Mouse (Mus musculus) heart, postnatal 0 days (tissue): ENCODE measurements at regions not wholly inside any gene's neighbourhood (a gene's known extent, or its start where the extent isn't known, plus 50 kb on each side); places are given as distances from the start of the nearest gene placed in this dataset.

Experiments
- ATAC-seq: fragments of 200-750 bp; cut with Nextera tagmentation; 2 replicates; pipeline ENCODE4 v1.8.0; 2017; ENCODE audit warnings: low read depth, moderate number of reproducible peaks, moderate library complexity; ENCODE audit not compliant: insufficient read depth
- DNase-seq: peaks from one replicate; pipeline ENCODE4 v3.0.0-alpha.2; 2016; ENCODE audit warnings: low spot score
- H3K27ac ChIP-seq: fragments of 300-500 bp; sonication (generic); 2 replicates; pipeline ENCODE4 v1.5.1; 2014; ENCODE audit warnings: low read depth, mild to moderate bottlenecking
- H3K27me3 ChIP-seq: fragments of 300-500 bp; sonication (generic); 2 replicates; pipeline ENCODE4 v1.6.1; 2014; ENCODE audit warnings: low read length, mixed read lengths; ENCODE audit not compliant: control insufficient read depth, insufficient read depth
- H3K36me3 ChIP-seq: fragments of 300-500 bp; sonication (generic); replicated peaks from 2 replicates; pipeline ENCODE4 v1.6.1; 2014; ENCODE audit warnings: low read length, mixed read lengths; ENCODE audit not compliant: control insufficient read depth, insufficient read depth
- H3K4me1 ChIP-seq: fragments of 300-500 bp; sonication (generic); 2 replicates; pipeline ENCODE4 v1.6.1; 2014; ENCODE audit warnings: antibody characterized with exemption; ENCODE audit not compliant: control insufficient read depth, insufficient read depth
- H3K4me2 ChIP-seq: fragments of 300-500 bp; sonication (generic); 2 replicates; pipeline ENCODE4 v1.6.1; 2014; ENCODE audit warnings: low read depth, mild to moderate bottlenecking, low read length, moderate library complexity
- H3K4me3 ChIP-seq: fragments of 300-500 bp; sonication (generic); 2 replicates; pipeline ENCODE4 v1.5.1; 2014; ENCODE audit warnings: low read depth, low read length
- H3K9ac ChIP-seq: fragments of 300-500 bp; sonication (generic); replicated peaks from 2 replicates; pipeline ENCODE4 v1.6.1; 2014; ENCODE audit warnings: low read depth, low read length, mixed read lengths
- H3K9me3 ChIP-seq: fragments of 300-500 bp; sonication (generic); replicated peaks from 2 replicates; pipeline ENCODE4 v1.6.1; 2016; ENCODE audit warnings: low read length; ENCODE audit not compliant: control insufficient read depth
- CTCF ChIP-seq: IDR thresholded peaks from 2 replicates; pipeline ENCODE4 v1.5.1; 2016; ENCODE audit warnings: antibody characterized with exemption, control low read depth, low read depth
- EP300 ChIP-seq: IDR thresholded peaks from 2 replicates; pipeline ENCODE4 v1.6.1; 2016; ENCODE audit warnings: antibody characterized with exemption, low read depth
- WGBS: fragments of 180-500 bp; shearing (Covaris S2); extraction: QIAGEN DNeasy Blood & Tissue Kit; methylation state at CpG from one replicate; pipeline ENCODE4 v1.1.7; 2014; 5-methylcytosine and 5-hydroxymethylcytosine counted together

- DNase-seq, result no peak
- no peaks in the 10 kb centered on the region for H3K9me3 ChIP-seq
- ATAC-seq, result no peak
- peaks cover 6% of the 10 kb centered on the region for H3K4me1 ChIP-seq
- H3K27me3 ChIP-seq, result 0 out of 2 replicates have a peak, but pooled peaks cover 3% of the 10 kb centered on the region
- no peak overlapping the region for H3K4me3 ChIP-seq
- H3K4me2 ChIP-seq, result no peak overlapping the region
- no peak overlapping the region for H3K9ac ChIP-seq
- 76% methylated on average over 5 of the region's 5 CpGs for WGBS
- no peak for TF ChIP-seq CTCF
- TF ChIP-seq EP300, result no peak
- H3K27ac ChIP-seq, result no peak overlapping the region
- no peaks in the 10 kb centered on the region for H3K36me3 ChIP-seq
Measured at GRCm38 (mm10) chr7:111215586-111215985, 132.8 kb upstream of the Eif4g2 start.

- Histone ChIP-seq H3K27ac (no peak overlapping the region), H3K9ac (no peak overlapping the region), H3K9me3 (no peaks in the 10 kb centered on the region), H3K27me3 (0 out of 2 replicates have a peak, but pooled peaks cover 3% of the 10 kb centered on the region), H3K4me2 (no peak overlapping the region), H3K4me1 (peaks cover 6% of the 10 kb centered on the region), H3K4me3 (no peak overlapping the region), H3K36me3 (no peaks in the 10 kb centered on the region)
- DNase-seq, result no peak
- TF ChIP-seq EP300 (no peak), CTCF (no peak)
- WGBS, result 92% methylated on average over 6 of the region's 6 CpGs
- no peak for ATAC-seq
Measured at GRCm38 (mm10) chr7:111214226-111214906, 131.5 kb upstream of the Eif4g2 start.

- H3K4me3 ChIP-seq, result no peak overlapping the region
- TF ChIP-seq EP300, result no peak
- TF ChIP-seq CTCF, result no peak
- H3K27ac ChIP-seq, result no peak overlapping the region
- no peaks in the 10 kb centered on the region for H3K9me3 ChIP-seq
- WGBS, result 57% methylated on average over 5 of the region's 5 CpGs
- ATAC-seq (no peak), DNase-seq (no peak)
- H3K9ac ChIP-seq, result no peak overlapping the region
- no peak overlapping the region for H3K4me2 ChIP-seq
- no peaks in the 10 kb centered on the region for H3K36me3 ChIP-seq
- H3K27me3 ChIP-seq, result 0 out of 2 replicates have a peak, but pooled peaks cover 3% of the 10 kb centered on the region
- peaks cover 6% of the 10 kb centered on the region for H3K4me1 ChIP-seq
Measured at GRCm38 (mm10) chr7:111212188-111212587, 129.4 kb upstream of the Eif4g2 start.

- no peak for ATAC-seq
- Histone ChIP-seq H3K36me3 (no peaks in the 10 kb centered on the region), H3K4me2 (no peak overlapping the region), H3K9me3 (no peaks in the 10 kb centered on the region), H3K4me3 (no peak overlapping the region), H3K27ac (no peak overlapping the region), H3K27me3 (0 out of 2 replicates have a peak, but pooled peaks cover 3% of the 10 kb centered on the region), H3K9ac (no peak overlapping the region), H3K4me1 (peaks cover 6% of the 10 kb centered on the region; the same call in 1 of the 2 replicates)
- WGBS, result 75% methylated on average over 11 of the region's 11 CpGs
- TF ChIP-seq EP300 (no peak), CTCF (no peak)
- DNase-seq, result no peak
Measured at GRCm38 (mm10) chr7:111211641-111212040, 128.8 kb upstream of the Eif4g2 start.

- H3K4me2 ChIP-seq, result no peak overlapping the region
- WGBS, result 88% methylated on average over 8 of the region's 8 CpGs
- H3K9me3 ChIP-seq, result no peaks in the 10 kb centered on the region
- H3K36me3 ChIP-seq, result no peaks in the 10 kb centered on the region
- H3K27me3 ChIP-seq, result 0 out of 2 replicates have a peak, but pooled peaks cover 3% of the 10 kb centered on the region
- no peaks in the 10 kb centered on the region for H3K4me1 ChIP-seq
- ATAC-seq (no peak), DNase-seq (no peak)
- no peak overlapping the region for H3K9ac ChIP-seq
- TF ChIP-seq CTCF (no peak), EP300 (no peak)
- no peak overlapping the region for H3K27ac ChIP-seq
- no peak overlapping the region for H3K4me3 ChIP-seq
Measured at GRCm38 (mm10) chr7:111210282-111210681, 127.5 kb upstream of the Eif4g2 start.

- WGBS, result 74% methylated on average over 5 of the region's 5 CpGs
- ATAC-seq (no peak), DNase-seq (no peak)
- Histone ChIP-seq H3K4me3 (no peak overlapping the region), H3K4me1 (no peaks in the 10 kb centered on the region), H3K4me2 (no peak overlapping the region), H3K9me3 (peaks cover 6% of the 10 kb centered on the region), H3K27me3 (0 out of 2 replicates have a peak, but pooled peaks cover under 1% of the 10 kb centered on the region), H3K9ac (no peak overlapping the region), H3K27ac (no peak overlapping the region), H3K36me3 (no peaks in the 10 kb centered on the region)
- TF ChIP-seq CTCF, result no peak
- no peak for TF ChIP-seq EP300
Measured at GRCm38 (mm10) chr7:111205876-111206275, 123.0 kb upstream of the Eif4g2 start.
